Mouse (Mus musculus): ENCODE measurements around the gene Pcsk7.

DNA sequence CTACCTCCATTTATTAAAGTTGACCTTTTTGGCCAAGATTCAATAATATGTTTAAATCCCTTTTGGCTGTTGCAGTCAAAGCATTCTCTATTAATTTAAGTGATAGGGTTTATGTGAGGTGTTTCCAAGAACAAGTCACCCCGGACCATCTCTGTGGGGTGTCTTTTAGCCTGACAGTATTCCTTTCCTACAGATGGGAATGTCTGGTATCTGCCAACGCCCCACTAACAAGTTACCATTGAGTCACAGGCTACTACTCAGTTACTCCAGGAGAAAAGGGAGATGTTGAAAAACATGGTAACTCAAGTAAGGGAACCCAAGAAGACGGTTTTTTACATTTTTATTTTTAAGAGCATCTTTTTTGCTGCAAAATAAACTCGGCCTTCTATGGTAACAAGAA lies 1.1 kb upstream of the Pcsk7 start:
- TF ChIP-seq CTCF (conservative IDR thresholded peaks at IDR 0.05; ENCODE audit: insufficient read depth, insufficient read length, low read depth, low read length) (no peak), POLR2A (IDR thresholded peaks at IDR 0.05; ENCODE audit: low read depth, low read length) (no peak)

Data from kidney, adult 2 months (tissue).